Mouse (Mus musculus): ENCODE measurements around the gene Las1l.

DNA sequence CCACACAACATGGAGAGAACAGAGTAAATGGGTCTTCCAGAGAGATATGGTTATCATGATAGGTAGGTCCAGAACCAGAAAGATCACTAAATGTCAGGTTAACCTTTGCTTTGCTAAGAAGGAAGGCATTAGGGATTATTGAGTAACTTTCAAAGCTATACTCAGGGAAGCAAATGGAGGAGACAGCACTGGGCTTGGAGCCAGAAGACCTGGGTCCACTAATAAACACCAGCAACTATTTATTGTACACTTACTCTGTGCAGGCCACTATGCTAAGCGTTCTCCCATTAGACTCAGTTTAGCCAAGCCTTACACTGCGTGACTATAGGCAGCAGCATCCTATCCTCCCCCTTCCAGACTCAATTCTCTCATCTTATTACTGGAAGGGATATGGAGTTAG is 11.3 kb downstream of the Las1l start:
- TF ChIP-seq EP300 (IDR thresholded peaks at IDR 0.05; ENCODE audit: insufficient read depth, low read depth, low read length) (no peak), CTCF (IDR thresholded peaks at IDR 0.05) (no peak)

All from heart, adult 2 months (tissue).